ENCODE assay signal across 1 mouse cellular context in the genomic region with DNA sequence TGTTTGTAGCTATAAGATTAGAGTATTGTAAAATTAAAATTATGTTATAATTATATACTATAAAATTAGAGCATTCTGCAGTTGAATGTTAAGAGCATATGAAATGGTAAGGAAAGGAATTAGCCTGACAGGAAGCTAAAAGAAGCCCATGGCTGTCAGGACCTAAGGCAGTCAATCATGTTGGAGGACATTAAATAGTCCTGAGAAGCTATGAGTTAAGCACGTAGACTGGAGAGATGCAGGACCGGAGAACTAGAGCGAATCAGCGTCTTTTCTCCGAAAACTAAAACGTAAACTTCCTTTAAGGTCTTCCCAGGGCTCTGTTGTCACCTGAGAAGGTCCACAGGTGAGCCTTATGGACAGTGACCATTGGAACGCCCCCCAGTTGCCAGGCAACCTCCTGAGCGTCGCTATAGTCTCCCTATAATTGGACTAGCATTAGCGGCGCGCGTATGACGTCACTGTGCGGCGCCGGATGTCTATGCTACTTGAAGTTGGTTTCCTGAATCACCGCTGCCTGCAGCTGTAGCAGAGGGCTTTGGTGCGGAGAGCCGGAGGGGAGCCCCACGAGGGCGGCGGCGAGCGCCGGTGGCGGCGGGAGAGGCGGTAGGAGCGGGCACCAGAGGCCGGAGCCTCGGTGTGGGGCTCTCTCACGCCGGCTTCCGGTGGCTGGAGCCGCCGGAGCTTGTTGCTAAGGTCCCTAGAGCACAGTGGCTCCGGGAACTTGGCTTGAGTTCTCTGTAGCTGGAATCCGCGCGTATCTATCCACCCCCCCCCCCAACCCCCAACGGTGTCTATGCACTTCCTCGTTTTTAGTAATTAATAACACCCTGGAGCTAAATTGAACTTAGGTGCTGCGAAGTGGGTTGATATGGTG.
TF ChIP-seq lines count a peak whose summit lies in the region.

No protein-coding gene starts in this region.

TF ChIP-seq in MEL, 35 proteins besides CTCF, POLR2A, EP300 and RAD21 (continued from another document):
- TF ChIP-seq NRF1 (IDR thresholded peaks at IDR 0.05; ENCODE audit: insufficient read depth, low read depth, low read length, poor library complexity, severe bottlenecking) = no peak
- TF ChIP-seq ZC3H11A (IDR thresholded peaks at IDR 0.05; ENCODE audit: low read depth, low read length) = no peak
- TF ChIP-seq POLR2AphosphoS2 (IDR thresholded peaks at IDR 0.05; ENCODE audit: low read length) = no peak
- TF ChIP-seq KAT2A (conservative IDR thresholded peaks at IDR 0.05; ENCODE audit: low read depth, low read length) = no peak
- TF ChIP-seq BHLHE40 (IDR thresholded peaks at IDR 0.05; ENCODE audit: borderline replicate concordance, low read depth, low read length) = no peak
- peak; percentile 67 for TF ChIP-seq ELF1 (IDR thresholded peaks at IDR 0.05; ENCODE audit: low read depth, low read length)
- TF ChIP-seq MXI1 (IDR thresholded peaks at IDR 0.05; ENCODE audit: low read depth, low read length) = 0 out of 2 replicates have a peak, but pooled peaks have one; percentile 38
